Mouse (Mus musculus): ENCODE measurements around the gene Adam19. TPM values are rescaled to one million over a fixed set of nuclear protein-coding genes. Genes with fewer than 3 reads are reported as not detected.

Gene Adam19
- polyA plus RNA-seq, 1 experiment, result 3.6 TPM

DNA sequence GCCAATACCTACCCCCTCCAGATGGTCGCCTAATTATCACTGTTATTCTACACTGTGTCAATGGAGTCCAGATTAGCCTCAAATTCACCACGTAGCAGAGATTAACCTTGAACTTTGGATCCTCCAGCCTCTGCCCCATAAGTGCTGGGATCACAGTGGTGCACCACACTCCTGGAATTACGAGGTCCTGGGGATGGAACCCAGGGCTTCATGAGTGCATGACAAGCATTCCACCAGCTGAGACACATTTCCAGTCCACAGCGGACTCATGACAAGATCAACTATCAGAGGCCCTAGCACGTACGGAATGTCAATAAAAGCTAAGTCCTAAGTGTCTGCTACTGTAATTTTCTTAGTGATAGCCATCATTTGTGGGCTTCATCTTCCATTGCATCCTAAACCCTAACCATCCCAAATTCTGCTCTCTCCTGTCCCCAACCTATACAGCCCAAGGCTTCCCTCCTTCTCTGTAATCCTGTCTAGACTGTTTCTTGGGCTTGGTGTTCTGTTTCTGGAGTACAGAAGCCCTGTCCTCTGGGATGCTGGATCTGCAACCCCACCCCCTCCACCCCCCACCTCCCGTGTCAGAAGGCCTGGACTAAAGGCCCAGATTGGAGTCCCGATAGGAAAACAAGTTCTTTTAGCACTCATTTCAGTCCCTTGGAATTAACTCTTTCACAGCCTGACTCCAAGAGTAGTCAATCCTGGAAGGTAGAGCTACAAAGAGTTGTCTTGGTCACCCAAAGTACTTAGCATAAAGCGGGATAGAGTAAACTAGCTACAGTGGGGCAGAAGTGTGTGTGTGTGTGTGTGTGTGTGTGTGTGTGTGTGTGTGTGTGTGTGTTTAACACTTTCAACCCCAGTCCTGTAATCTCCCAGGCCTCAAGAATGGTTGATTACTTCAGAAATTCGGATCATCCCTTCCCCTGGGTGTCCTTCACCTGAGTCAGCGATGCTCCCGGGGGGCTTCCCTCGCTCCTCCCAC, 589 bp upstream of the Adam19 start:
- TF ChIP-seq POLR2A (IDR thresholded peaks at IDR 0.05; ENCODE audit: low read depth, low read length) (no peak), CTCF (conservative IDR thresholded peaks at IDR 0.05; ENCODE audit: insufficient read depth, insufficient read length, low read depth, low read length) (no peak)

DNA sequence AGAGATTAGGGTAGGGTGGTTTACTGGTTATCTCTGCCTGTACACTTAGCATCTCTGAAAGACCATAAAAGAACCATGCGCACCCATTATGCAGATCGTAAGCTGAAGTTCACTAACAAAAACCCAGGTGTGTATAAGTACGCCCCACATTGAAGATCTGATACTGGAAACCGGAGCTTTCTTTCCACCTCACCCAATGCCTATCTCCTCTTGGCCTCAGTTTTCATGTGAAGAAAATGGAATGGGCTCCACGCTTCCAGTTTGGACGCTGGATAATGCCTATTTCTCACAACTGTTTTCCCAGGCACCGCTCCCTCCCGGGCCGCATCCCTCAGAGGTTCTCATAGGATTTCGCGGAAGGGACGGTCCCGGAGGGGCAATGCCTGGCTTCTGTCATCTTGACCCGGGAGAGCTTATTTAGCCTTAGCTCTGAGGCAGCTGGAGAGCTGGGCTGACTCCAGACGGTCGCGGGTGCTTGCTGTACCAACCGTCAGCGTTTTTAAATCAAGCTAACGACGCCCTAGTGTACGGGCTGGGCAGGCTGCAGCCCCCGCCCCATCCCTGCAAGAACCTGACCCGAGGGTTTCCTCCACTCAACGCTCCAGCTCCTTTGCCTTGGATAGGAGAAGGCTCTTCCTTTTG, 1.1 kb downstream of the Adam19 start:
- Histone ChIP-seq H3K4me1 (ENCODE audit: control insufficient read depth, insufficient read depth, low read length) (0 out of 2 replicates have a peak, but pooled peaks cover 2% of the 10 kb centered on the region), H3K27ac (ENCODE audit: insufficient read depth, low read depth, low read length) (peak overlapping the region; percentile 16; the same call in 1 of the 2 replicates), H3K4me3 (ENCODE audit: insufficient read depth, low read depth, low read length) (peak overlapping the region; percentile 50), H3K36me3 (ENCODE audit: control insufficient read depth, insufficient read depth, low read length) (no peaks in the 10 kb centered on the region), H3K27me3 (replicated peaks; ENCODE audit: control insufficient read depth, insufficient read depth, low read length) (no peaks in the 10 kb centered on the region)
- 4% methylated on average over 25 of the region's 25 CpGs for WGBS
- DNase-seq, result no peak
- no peak for TF ChIP-seq CTCF (conservative IDR thresholded peaks at IDR 0.05; ENCODE audit: insufficient read depth, insufficient read length, low read depth, low read length)
- no peak for TF ChIP-seq POLR2A (IDR thresholded peaks at IDR 0.05; ENCODE audit: low read depth, low read length)

More for the DNA sequence above, 589 bp upstream of the Adam19 start:
- Histone ChIP-seq H3K27me3 (replicated peaks; ENCODE audit: control insufficient read depth, insufficient read depth, low read length) (no peaks in the 10 kb centered on the region), H3K27ac (ENCODE audit: insufficient read depth, low read depth, low read length) (no peak overlapping the region), H3K4me1 (ENCODE audit: control insufficient read depth, insufficient read depth, low read length) (0 out of 2 replicates have a peak, but pooled peaks cover 2% of the 10 kb centered on the region), H3K4me3 (ENCODE audit: insufficient read depth, low read depth, low read length) (peak overlapping the region; percentile 50), H3K36me3 (ENCODE audit: control insufficient read depth, insufficient read depth, low read length) (no peaks in the 10 kb centered on the region)
- DNase-seq, result no peak
- 35% methylated on average over 13 of the region's 13 CpGs for WGBS

DNA sequence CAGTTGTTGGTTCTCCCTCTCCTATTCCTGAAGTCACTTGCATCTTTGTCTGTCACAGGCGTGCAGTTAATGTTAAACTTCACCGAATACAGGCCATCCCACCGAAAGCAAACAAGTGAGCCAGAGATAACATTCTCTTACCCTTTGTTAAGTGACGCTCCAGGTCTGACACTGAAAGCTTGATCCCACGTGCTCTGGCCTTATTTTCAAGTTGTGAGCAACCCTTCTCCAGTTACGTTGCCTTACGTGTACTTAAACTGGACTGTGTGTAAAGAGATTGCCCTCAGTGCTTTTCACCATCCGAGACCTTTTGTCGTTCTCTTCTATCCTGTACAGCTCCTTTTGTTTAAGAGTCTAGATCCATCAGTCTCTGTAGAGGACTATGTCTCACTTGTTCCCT, 2.2 kb downstream of the Adam19 start:
- TF ChIP-seq CTCF (conservative IDR thresholded peaks at IDR 0.05; ENCODE audit: insufficient read depth, insufficient read length, low read depth, low read length), result no peak
- no peak for TF ChIP-seq POLR2A (IDR thresholded peaks at IDR 0.05; ENCODE audit: low read depth, low read length)
- Histone ChIP-seq H3K36me3 (ENCODE audit: control insufficient read depth, insufficient read depth, low read length) (no peaks in the 10 kb centered on the region), H3K27ac (ENCODE audit: insufficient read depth, low read depth, low read length) (no peak overlapping the region), H3K4me3 (ENCODE audit: insufficient read depth, low read depth, low read length) (no peak overlapping the region), H3K4me1 (ENCODE audit: control insufficient read depth, insufficient read depth, low read length) (0 out of 2 replicates have a peak, but pooled peaks cover 2% of the 10 kb centered on the region), H3K27me3 (replicated peaks; ENCODE audit: control insufficient read depth, insufficient read depth, low read length) (no peaks in the 10 kb centered on the region)
- no peak for DNase-seq
- 36% methylated on average over 9 of the region's 9 CpGs for WGBS

DNA sequence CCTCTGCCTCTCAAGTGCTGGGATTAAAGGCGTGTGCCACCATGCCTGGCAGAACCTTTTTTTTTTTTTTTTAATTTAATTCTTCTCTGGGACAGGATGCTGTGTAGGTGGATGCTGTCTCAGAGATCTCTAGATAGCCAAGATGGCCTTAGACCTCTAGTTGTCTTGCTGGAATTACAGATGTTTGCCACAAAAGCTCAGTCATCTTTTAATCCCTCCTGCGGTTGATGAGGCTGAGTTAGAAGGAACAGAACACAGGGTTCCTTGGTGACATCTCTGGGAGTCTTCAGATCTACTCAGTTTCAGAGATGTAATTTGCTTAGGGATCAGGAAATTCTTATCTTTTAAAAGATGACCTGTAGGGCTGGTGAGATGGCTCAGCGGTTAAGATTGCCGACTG, 3.1 kb downstream of the Adam19 start:
- Histone ChIP-seq H3K27ac (ENCODE audit: insufficient read depth, low read depth, low read length) (no peak overlapping the region), H3K4me3 (ENCODE audit: insufficient read depth, low read depth, low read length) (no peak overlapping the region), H3K27me3 (replicated peaks; ENCODE audit: control insufficient read depth, insufficient read depth, low read length) (no peaks in the 10 kb centered on the region), H3K4me1 (ENCODE audit: control insufficient read depth, insufficient read depth, low read length) (0 out of 2 replicates have a peak, but pooled peaks cover 6% of the 10 kb centered on the region), H3K36me3 (ENCODE audit: control insufficient read depth, insufficient read depth, low read length) (no peaks in the 10 kb centered on the region)
- TF ChIP-seq CTCF (conservative IDR thresholded peaks at IDR 0.05; ENCODE audit: insufficient read depth, insufficient read length, low read depth, low read length) (no peak), POLR2A (IDR thresholded peaks at IDR 0.05; ENCODE audit: low read depth, low read length) (no peak)
- 81% methylated on average over 4 of the region's 4 CpGs for WGBS
- no peak for DNase-seq

DNA sequence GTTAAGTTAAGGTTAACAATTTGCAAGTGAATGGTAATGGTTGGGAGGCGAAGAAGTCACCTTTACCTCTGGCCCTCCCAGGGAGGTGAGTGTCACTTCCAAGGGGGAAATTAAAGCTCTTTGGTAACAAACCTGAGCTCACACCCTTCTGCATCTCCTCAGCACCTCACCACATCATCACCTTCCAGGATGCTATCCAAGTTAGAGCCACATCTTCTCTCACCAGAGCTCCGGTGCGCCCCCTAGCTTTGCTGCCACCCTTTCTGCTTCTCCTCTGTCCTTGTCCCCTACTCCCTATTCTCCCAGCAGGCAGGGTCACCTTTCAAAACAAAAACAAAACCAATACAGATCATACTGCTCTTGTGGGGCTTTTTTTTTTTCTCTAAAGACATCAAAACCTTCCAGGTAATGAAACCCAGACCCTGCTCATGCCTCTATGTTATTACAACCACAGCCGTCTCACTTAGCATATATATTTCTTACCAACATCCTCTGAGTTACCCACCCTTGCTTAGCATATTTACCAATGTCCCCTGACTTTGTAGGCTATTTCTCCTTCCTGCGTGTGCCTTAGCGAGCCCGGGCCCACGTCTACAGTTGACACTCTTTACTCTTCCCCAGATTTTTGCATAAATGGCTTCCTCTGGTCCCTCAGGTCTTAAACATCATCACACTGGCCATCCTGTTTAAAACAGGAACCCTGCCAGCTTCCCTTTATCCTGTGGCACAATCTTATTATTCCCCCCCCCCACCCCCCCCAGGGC, 4.3 kb downstream of the Adam19 start:
- Histone ChIP-seq H3K4me3 (ENCODE audit: insufficient read depth, low read depth, low read length) (no peak overlapping the region), H3K4me1 (ENCODE audit: control insufficient read depth, insufficient read depth, low read length) (0 out of 2 replicates have a peak, but pooled peaks cover 6% of the 10 kb centered on the region), H3K36me3 (ENCODE audit: control insufficient read depth, insufficient read depth, low read length) (no peaks in the 10 kb centered on the region), H3K27ac (ENCODE audit: insufficient read depth, low read depth, low read length) (no peak overlapping the region), H3K27me3 (replicated peaks; ENCODE audit: control insufficient read depth, insufficient read depth, low read length) (no peaks in the 10 kb centered on the region)
- WGBS, result 80% methylated on average over 8 of the region's 8 CpGs
- TF ChIP-seq CTCF (conservative IDR thresholded peaks at IDR 0.05; ENCODE audit: insufficient read depth, insufficient read length, low read depth, low read length) (no peak), POLR2A (IDR thresholded peaks at IDR 0.05; ENCODE audit: low read depth, low read length) (no peak)
- no peak for DNase-seq

DNA sequence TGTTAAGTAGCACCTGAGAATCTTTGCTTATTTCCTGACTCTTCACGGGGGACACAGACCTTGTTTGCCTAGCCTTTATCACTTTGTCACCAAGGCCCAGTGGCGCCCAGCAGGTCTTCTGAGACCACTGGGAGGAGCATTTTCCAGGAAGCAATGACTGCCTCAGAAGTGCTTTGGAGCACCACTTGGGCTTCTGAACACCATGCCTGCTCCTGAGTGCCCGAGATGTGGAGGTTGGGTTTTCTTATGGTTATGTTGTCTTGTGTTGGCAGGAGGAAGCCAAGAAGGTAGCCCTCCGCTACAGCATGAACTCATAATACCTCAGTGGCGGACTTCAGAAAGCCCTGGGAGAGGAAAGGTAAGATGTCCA, 4.8 kb downstream of the Adam19 start:
- Histone ChIP-seq H3K4me3 (ENCODE audit: insufficient read depth, low read depth, low read length) (no peak overlapping the region), H3K4me1 (ENCODE audit: control insufficient read depth, insufficient read depth, low read length) (0 out of 2 replicates have a peak, but pooled peaks cover 6% of the 10 kb centered on the region), H3K27ac (ENCODE audit: insufficient read depth, low read depth, low read length) (no peak overlapping the region), H3K36me3 (ENCODE audit: control insufficient read depth, insufficient read depth, low read length) (no peaks in the 10 kb centered on the region), H3K27me3 (replicated peaks; ENCODE audit: control insufficient read depth, insufficient read depth, low read length) (no peaks in the 10 kb centered on the region)
- WGBS, result 77% methylated on average over 5 of the region's 5 CpGs
- TF ChIP-seq POLR2A (IDR thresholded peaks at IDR 0.05; ENCODE audit: low read depth, low read length) (no peak), CTCF (conservative IDR thresholded peaks at IDR 0.05; ENCODE audit: insufficient read depth, insufficient read length, low read depth, low read length) (no peak)
- DNase-seq, result no peak
